Mouse (Mus musculus): ENCODE results near the gene Rrnad1.

DNA sequence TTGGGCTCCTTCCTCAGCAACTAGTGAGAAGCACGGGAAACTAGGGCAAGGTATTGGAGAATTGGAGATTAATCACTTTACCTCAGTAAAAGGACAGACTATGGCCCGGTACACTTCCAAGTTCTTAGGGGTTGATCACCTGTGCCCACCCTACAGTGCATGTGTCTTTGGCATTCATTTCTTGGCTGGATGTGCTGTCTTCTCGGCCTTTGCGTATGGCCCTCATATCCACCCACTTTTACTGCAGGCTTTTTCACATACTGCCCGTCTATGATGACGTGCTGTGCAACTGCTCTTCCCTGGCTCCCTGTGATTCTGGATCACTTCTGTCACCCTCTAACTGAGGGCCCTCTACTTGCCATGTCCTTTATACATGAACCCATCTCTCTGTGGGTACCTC, 44.1 kb downstream of the Rrnad1 start:
- no peak for TF ChIP-seq CTCF (IDR thresholded peaks at IDR 0.05; ENCODE audit: low read depth, low read length)
- no peak for TF ChIP-seq POLR2A (IDR thresholded peaks at IDR 0.05; ENCODE audit: borderline replicate concordance, low read depth, low read length)

All from bone marrow macrophage, adult 2 months (primary cell).